In the genomic region with DNA sequence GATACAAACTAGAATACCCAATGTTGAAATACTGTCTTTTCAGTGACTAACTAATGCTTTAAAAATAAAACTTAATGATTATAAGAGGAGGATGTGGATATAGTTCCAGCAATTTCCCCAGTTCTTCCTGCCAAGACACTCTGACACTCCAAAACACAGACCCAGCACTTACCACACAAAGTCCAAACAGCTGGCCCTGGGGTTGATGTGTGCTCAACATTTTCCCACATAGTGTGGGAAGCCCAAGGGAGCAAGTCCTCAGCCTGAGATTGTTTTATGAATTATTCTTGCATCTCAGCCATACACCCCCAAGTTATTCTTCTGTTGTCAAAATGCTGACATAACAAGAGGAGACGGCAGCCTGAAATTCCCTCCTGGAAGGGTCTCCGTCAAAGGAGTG, we compare ENCODE assay signal across 26 mouse cellular contexts.
DNase-seq lines count a peak whose midpoint lies in the region; ATAC-seq lines count a peak whose summit lies in the region.
"Had no signal": no experiment of that assay in that cellular context is flagged by ENCODE, and none has a peak within 500 bp of the region (broad histone marks: within the 10 kb centered on the region; RNA-seq: fewer than 3 reads in every experiment).

No protein-coding gene starts in this region.

- DNase-seq in gastrocnemius, adult 18-20 months (ENCODE audit: low spot score): peak; percentile 10
- no peak for DNase-seq in gastrocnemius, postnatal 14 days
- DNase-seq in heart, adult 8-10 months (ENCODE audit: low spot score): peak; percentile 19
- peak; percentile 5 for DNase-seq in kidney, postnatal 14 days
- DNase-seq in kidney, adult 11 months: no peak
- DNase-seq in fibroblast of lung, adult 2 months (ENCODE audit: low read depth): peak; percentile 35
- DNase-seq: adrenal gland, postnatal 14 days; cerebellum, adult 11-12 months; cerebellum, adult 9-11 months; embryo, embryonic 11 days; forebrain, postnatal 0 days; kidney, adult 8-10 months; liver; midbrain, embryonic 14.5 days; thymus, postnatal 4 days had no signal

- H3K4me1 ChIP-seq in heart, embryonic 12.5 days (replicated peaks): no peaks in the 10 kb centered on the region
- H3K4me1 ChIP-seq: embryonic facial prominence, embryonic 13.5 days; forebrain, embryonic 12.5 days; heart, embryonic 15.5 days; intestine, embryonic 15.5 days had no signal

- H3K4me3 ChIP-seq in heart, embryonic 12.5 days: no peak overlapping the region
- H3K4me3 ChIP-seq: embryonic facial prominence, embryonic 13.5 days; erythroblast, embryonic 14.5 days; forebrain, embryonic 12.5 days; heart, embryonic 15.5 days; intestine, embryonic 15.5 days had no signal

- ATAC-seq in heart, embryonic 12.5 days (ENCODE audit: insufficient number of reproducible peaks, low FRiP score): no peak
- ATAC-seq: forebrain, postnatal 0 days; hindbrain, embryonic 16.5 days; intestine, embryonic 15.5 days; Patski had no signal

- no peaks in the 10 kb centered on the region for H3K27me3 ChIP-seq in heart, embryonic 12.5 days (replicated peaks)
- H3K27me3 ChIP-seq: embryonic facial prominence, embryonic 13.5 days; forebrain, embryonic 12.5 days; heart, embryonic 15.5 days; intestine, embryonic 15.5 days; Patski had no signal

- no peaks in the 10 kb centered on the region for H3K9me3 ChIP-seq in heart, embryonic 12.5 days (replicated peaks)
- H3K9me3 ChIP-seq: embryonic facial prominence, embryonic 13.5 days; forebrain, embryonic 12.5 days; G1E; heart, embryonic 15.5 days; intestine, embryonic 15.5 days had no signal

- H3K36me3 ChIP-seq in heart, embryonic 12.5 days: no peaks in the 10 kb centered on the region
- H3K36me3 ChIP-seq: embryonic facial prominence, embryonic 13.5 days; forebrain, embryonic 12.5 days; G1E; heart, embryonic 15.5 days; intestine, embryonic 15.5 days had no signal

- no peak overlapping the region for H3K4me2 ChIP-seq in heart, embryonic 12.5 days
- H3K4me2 ChIP-seq: embryonic facial prominence, embryonic 13.5 days; forebrain, embryonic 12.5 days; heart, embryonic 15.5 days; intestine, embryonic 15.5 days had no signal

- H3K27ac ChIP-seq in heart, embryonic 12.5 days (ENCODE audit: poor library complexity, severe bottlenecking): no peak overlapping the region
- H3K27ac ChIP-seq: embryonic facial prominence, embryonic 13.5 days; forebrain, embryonic 12.5 days; heart, embryonic 15.5 days; intestine, embryonic 15.5 days; kidney, postnatal 0 days; liver, embryonic 14.5 days had no signal

- intact Hi-C loops in gastrocnemius, postnatal 14 days (cut with DNase I; ENCODE audit: low total_unique reads): no loop called here

- WGBS in heart, embryonic 12.5 days: 87% methylated on average over 2 of the region's 2 CpGs

- H3K9ac ChIP-seq in heart, embryonic 12.5 days: no peak overlapping the region
- H3K9ac ChIP-seq: embryonic facial prominence, embryonic 13.5 days; forebrain, embryonic 12.5 days; forebrain, postnatal 0 days; heart, embryonic 15.5 days; intestine, embryonic 15.5 days; liver, embryonic 14.5 days had no signal

Comparison
In these comparisons a context has a peak if more than half of its experiments do, and no peak if none do; other contexts are left out.
1. DNase-seq: peak in gastrocnemius, adult 18-20 months (single experiment), heart, adult 8-10 months (single experiment), kidney, postnatal 14 days (single experiment) and fibroblast of lung, adult 2 months (single experiment); none in gastrocnemius, postnatal 14 days (single experiment) and kidney, adult 11 months (single experiment).